Mouse (Mus musculus): ENCODE measurements around the gene Calr.

Gene Calr

DNA sequence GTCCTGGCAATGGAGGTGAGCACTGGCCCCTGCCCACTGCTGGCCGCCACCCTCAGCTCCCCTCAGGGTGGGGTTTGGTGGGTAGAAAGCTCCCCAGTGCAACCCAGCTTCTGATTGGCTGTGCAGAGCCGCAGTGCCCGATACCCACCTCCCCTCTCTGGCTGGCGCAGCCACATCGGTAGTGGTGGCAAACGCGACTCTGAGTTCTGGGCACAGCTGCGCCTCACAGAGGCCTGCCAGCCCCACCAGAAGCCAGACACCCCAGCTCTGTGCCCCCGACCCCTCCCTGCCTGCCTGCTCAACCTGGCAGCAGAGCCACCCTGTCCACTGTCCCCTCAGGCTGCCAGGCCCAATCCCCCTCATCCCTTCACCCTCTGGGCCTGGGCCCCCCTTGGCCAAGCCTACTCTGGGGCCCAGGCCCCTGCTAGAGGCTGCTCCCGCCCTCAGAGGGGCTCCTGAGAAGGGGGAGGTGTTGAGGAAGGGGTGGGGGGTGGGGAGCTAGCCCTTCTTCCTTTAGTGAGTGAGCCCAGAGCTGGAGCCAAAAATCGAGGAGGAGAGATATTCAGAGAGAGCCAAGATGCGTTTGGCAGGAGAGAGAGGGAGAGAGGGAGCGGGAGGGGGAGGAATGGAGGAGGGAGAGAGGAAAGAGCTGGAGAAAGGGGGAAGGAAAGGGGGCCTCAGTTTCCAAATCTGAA lies 52.8 kb downstream of the Calr start:
- in situ Hi-C loops (cut with MboI, MseI), result no loop called here

DNA sequence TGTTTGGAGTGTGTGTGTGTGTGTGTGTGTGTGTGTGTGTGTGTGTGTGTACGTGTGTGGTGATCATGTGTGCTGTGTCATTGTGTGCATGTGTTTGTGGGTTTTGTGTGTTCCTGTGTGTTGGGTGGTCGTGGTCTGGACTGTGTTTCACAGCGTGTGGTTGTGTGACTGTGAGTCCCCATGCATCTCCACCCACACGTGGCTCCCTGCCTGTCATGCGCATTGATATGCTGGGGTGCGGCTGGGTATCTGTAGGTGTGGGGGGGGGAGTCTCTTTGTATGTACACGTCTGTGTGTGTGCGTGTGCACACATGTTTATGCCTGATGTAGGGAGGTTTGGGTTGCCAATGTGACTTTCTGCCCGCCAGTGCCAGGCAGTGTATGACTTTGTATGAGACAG lies 53.6 kb downstream of the Calr start:
- in situ Hi-C loops (cut with MboI, MseI), result no loop called here

DNA sequence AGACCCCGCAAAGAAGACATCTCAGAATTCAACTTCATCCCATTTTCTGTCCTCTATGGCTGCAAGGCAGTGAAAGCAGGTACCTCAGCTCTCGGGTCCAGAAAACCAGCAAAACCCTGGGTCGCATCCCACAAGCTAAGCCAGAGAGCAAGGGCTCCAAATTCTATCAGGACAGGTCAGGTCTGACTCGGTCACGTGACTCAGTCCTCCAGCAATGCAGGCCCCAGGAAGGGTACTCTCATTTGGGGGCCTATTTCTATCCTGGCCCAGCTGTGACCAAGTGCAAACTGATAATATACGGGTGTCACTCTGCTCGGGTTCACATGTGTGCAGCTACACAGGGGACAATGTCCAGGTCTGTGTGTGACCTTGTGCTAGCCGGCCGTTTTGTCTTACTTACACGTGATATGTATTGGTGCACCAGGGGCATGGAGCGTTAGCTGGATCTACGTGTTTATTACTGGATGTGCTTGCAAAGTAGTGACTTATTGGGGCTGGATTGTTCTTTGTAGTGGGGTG lies 54.2 kb downstream of the Calr start:
- in situ Hi-C loops (cut with MboI, MseI), result no loop called here

Measured in regulatory T cell (primary cell).